Mouse (Mus musculus): ENCODE results near the gene Hmg20a.

GRCm38 (mm10) chr9:56495088-56495487 is 76.7 kb downstream of the Hmg20a start:
- TF ChIP-seq EP300 (IDR thresholded peaks at IDR 0.05; ENCODE audit: low read depth) (no peak), CTCF (IDR thresholded peaks at IDR 0.05; ENCODE audit: low read depth) (no peak)
